Mouse (Mus musculus) small intestine, adult 2 months (tissue): ENCODE measurements at regions not wholly inside any gene's neighbourhood (a gene's known extent, or its start where the extent isn't known, plus 50 kb on each side); places are given as distances from the start of the nearest gene placed in this dataset.

ENCODE experiments used
- CTCF ChIP-seq: fragments of 200-500 bp; IDR thresholded peaks from 2 replicates; pipeline ENCODE4 v1.5.1; 2012; ENCODE audit warnings: low read depth, mild to moderate bottlenecking, control low read depth, inconsistent platforms, low read length, moderate library complexity, mixed read lengths; ENCODE audit not compliant: insufficient replicate concordance, insufficient read length; ENCODE audit errors: extremely low read depth
- POLR2A ChIP-seq: fragments of 200-500 bp; IDR thresholded peaks from 2 replicates; pipeline ENCODE4 v1.6.1; 2012; ENCODE audit warnings: low read depth, mild to moderate bottlenecking, control low read depth, inconsistent platforms, low read length, moderate library complexity

DNA sequence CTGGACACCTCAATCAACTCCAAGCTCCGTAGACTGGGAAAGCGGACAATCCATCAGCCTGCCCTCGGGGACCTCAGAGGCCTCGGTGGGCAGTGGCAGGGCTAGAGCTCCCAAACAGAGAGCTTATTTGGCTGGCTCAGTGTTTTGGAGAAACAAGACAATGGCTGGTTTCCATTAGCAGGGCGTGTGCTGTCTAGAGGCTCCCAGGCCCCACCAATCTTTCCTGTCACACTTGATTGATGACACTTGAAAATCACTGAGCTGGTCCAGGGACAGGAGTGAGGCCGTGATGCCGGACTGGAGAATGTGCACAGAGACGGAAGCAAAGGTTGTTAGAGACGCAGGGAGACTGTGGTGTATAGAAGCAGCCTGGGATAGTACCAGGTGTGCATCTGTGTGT lies 159.4 kb upstream of the 3110018I06Rik start:
- no peak for TF ChIP-seq POLR2A
- TF ChIP-seq CTCF = no peak
